Mouse (Mus musculus) heart, embryonic 15.5 days (tissue): ENCODE measurements around the gene Faap100. TPM values are rescaled to one million over a fixed set of nuclear protein-coding genes. Genes with fewer than 3 reads are reported as not detected.

ENCODE experiments used
- ATAC-seq: fragments of 200-750 bp; cut with Nextera tagmentation; replicated peaks from 2 replicates; pipeline ENCODE4 v1.8.0; 2017; ENCODE audit warnings: low read depth, moderate TSS enrichment; ENCODE audit not compliant: insufficient number of reproducible peaks, insufficient read depth, low FRiP score
- H3K27ac ChIP-seq: fragments of 300-500 bp; sonication (generic); 2 replicates; pipeline ENCODE4 v1.5.1; 2015; ENCODE audit warnings: mild to moderate bottlenecking, inconsistent platforms
- H3K27me3 ChIP-seq: fragments of 300-500 bp; sonication (generic); 2 replicates; pipeline ENCODE4 v1.6.1; 2015; ENCODE audit warnings: inconsistent platforms
- H3K36me3 ChIP-seq: fragments of 300-500 bp; sonication (generic); 2 replicates; pipeline ENCODE4 v1.6.1; 2015; ENCODE audit warnings: mild to moderate bottlenecking, inconsistent platforms
- H3K4me1 ChIP-seq: fragments of 300-500 bp; sonication (generic); replicated peaks from 2 replicates; pipeline ENCODE4 v1.6.1; 2015; ENCODE audit warnings: inconsistent platforms
- H3K4me2 ChIP-seq: fragments of 300-500 bp; sonication (generic); 2 replicates; pipeline ENCODE4 v1.6.1; 2015; ENCODE audit warnings: inconsistent platforms, mild to moderate bottlenecking, moderate library complexity
- H3K4me3 ChIP-seq: fragments of 300-500 bp; sonication (generic); 2 replicates; pipeline ENCODE4 v1.5.1; 2015; ENCODE audit warnings: mild to moderate bottlenecking, inconsistent platforms
- H3K9ac ChIP-seq: fragments of 300-500 bp; sonication (generic); 2 replicates; pipeline ENCODE4 v1.6.1; 2015; ENCODE audit warnings: mild to moderate bottlenecking, inconsistent platforms
- H3K9me3 ChIP-seq: fragments of 300-500 bp; sonication (generic); replicated peaks from 2 replicates; pipeline ENCODE4 v1.6.1; 2016; ENCODE audit warnings: inconsistent platforms
- WGBS: fragments of 180-500 bp; shearing (Covaris S2); methylation state at CpG from one replicate; pipeline ENCODE4 v1.1.7; 2015; ENCODE audit warnings: mixed read lengths; 5-methylcytosine and 5-hydroxymethylcytosine counted together
- polyA plus RNA-seq: library from polyadenylated mRNA; unstranded; fragments of >200 nt; fragmentation: Nextera tagmentation; extraction: Ambion mirVana; gene quantifications from 2 replicates; pipeline ENCODE4 v1.2.1, GENCODE M21; 2015

Gene Faap100
- polyA plus RNA-seq, 1 experiment from 2014 or later, result 27.0 TPM

DNA sequence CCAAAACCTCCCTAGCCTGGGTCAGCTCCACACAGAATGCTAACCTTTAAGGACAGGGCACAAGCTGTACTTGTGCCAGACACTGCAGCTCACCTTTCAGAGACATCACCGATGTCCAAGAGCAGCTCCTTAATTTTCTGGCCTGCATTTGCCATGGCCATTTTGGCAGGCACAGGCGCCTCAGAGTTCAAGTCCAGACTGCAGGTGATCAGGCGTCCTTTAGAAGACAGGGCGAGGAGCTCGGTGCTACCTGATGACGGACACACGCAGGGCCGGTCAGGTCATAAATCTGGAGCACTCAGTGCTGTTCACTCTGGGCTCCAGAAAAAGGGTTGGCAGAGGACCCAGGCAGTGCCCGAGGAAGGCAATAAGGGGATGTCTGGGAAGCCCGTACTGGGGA is 3.2 kb downstream of the Faap100 start:
- Histone ChIP-seq H3K9ac (no peak overlapping the region), H3K9me3 (no peaks in the 10 kb centered on the region), H3K4me2 (no peak overlapping the region), H3K4me1 (peaks cover 49% of the 10 kb centered on the region), H3K4me3 (no peak overlapping the region), H3K36me3 (peaks cover 54% of the 10 kb centered on the region), H3K27ac (no peak overlapping the region), H3K27me3 (no peaks in the 10 kb centered on the region)
- no peak for ATAC-seq
- WGBS, result 93% methylated on average over 10 of the region's 10 CpGs

DNA sequence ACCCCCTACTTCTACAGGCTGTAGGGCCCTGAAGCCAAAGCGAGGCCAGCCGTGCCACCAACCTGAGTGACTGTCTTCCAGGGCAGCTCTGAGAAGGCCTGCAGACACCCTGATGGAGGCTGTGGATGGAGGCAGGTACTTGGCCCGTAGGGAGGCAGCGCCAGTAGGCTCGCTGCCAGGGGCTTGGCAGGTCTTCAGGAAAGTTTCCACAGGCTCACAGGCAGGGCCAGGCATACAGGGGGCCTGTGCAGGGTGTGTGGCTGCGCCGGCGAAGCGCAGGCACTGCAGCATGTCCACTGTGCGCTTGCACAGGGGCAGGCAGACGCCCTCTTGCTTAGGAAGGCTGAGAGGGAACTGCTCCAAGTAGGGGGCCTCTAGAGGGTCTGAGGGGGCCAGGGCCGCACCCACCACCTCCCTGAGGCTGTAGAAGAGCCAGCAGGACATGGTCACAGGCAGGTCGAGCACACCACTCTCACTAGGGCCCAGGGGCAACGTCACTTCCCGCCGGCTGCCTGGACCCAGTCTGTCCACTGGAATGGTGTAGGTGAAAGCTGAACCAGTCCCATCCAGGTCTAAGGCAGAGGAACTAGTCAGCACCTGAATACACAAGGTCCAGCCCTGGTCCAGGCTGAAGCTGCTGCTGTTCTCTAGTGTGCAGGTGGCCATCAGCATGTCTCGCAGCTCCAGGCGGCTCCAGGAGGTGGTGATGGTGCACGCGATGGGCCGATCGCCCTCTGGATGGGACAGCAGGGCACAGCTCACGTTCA is 4.6 kb downstream of the Faap100 start:
- peak; percentile 63 for ATAC-seq

DNA sequence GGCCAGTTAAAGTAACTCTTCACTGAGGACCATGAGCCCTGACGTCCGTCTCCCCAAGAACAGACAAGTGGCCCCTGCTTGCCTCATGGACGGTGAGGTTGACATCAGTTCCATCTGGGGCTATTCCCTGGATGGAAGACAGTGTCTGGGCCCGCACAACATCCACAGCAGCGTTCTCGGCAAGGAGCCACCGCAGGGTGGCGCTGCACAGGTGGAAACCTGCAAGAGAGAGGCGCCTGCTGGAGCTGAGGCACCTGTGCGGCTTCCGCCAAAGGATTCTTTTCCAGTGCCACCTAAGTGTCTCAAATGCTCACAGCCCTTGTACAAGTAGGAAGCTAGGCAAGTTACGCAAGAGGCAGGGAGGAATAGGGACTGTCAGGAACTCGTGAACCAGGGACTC is 5.5 kb downstream of the Faap100 start:
- WGBS, result 62% methylated on average over 13 of the region's 13 CpGs

More for the DNA sequence above, 4.6 kb downstream of the Faap100 start:
- Histone ChIP-seq H3K36me3 (peaks cover 60% of the 10 kb centered on the region), H3K9me3 (no peaks in the 10 kb centered on the region), H3K27me3 (no peaks in the 10 kb centered on the region), H3K4me3 (no peak overlapping the region), H3K4me2 (no peak overlapping the region), H3K27ac (peak overlapping the region; percentile 83), H3K4me1 (peaks cover 43% of the 10 kb centered on the region), H3K9ac (peak overlapping the region; percentile 5)
- 62% methylated on average over 23 of the region's 23 CpGs for WGBS

DNA sequence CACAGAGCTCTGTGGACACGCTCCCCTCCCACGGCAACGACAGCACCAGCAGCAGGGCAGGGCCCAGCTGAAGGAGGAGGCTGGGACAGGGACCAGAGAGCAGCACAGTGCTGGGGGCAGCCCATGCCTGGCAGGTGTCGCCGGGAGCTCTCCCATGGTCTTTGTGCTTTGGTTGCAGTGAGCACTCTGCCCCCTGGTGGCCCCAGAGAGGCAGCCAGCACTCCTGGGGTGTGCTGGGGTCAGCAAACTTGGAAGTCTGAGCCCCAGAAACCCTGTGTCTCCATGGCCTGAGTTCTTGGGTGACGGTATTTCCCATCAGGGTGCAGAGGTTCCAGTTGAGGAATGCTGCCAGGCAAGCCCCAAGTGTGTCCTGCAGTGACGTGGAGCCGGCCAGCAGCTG is 8.9 kb downstream of the Faap100 start:
- no peak overlapping the region for H3K9ac ChIP-seq
- H3K36me3 ChIP-seq, result peaks cover 40% of the 10 kb centered on the region
- no peaks in the 10 kb centered on the region for H3K9me3 ChIP-seq
- H3K4me2 ChIP-seq, result no peak overlapping the region
- no peak overlapping the region for H3K27ac ChIP-seq
- no peaks in the 10 kb centered on the region for H3K27me3 ChIP-seq
- 31% methylated on average over 8 of the region's 8 CpGs for WGBS
- H3K4me1 ChIP-seq, result peaks cover 33% of the 10 kb centered on the region
- ATAC-seq, result peak; percentile 44; the same call in 1 of the 2 replicates
- no peak overlapping the region for H3K4me3 ChIP-seq

More for the DNA sequence above, 5.5 kb downstream of the Faap100 start:
- peaks cover 38% of the 10 kb centered on the region for H3K4me1 ChIP-seq
- no peak overlapping the region for H3K9ac ChIP-seq
- no peaks in the 10 kb centered on the region for H3K9me3 ChIP-seq
- H3K27me3 ChIP-seq, result no peaks in the 10 kb centered on the region
- H3K27ac ChIP-seq, result peak overlapping the region; percentile 83; the same call in 1 of the 2 replicates
- no peak for ATAC-seq
- no peak overlapping the region for H3K4me2 ChIP-seq
- H3K4me3 ChIP-seq, result no peak overlapping the region
- H3K36me3 ChIP-seq, result peaks cover 64% of the 10 kb centered on the region

DNA sequence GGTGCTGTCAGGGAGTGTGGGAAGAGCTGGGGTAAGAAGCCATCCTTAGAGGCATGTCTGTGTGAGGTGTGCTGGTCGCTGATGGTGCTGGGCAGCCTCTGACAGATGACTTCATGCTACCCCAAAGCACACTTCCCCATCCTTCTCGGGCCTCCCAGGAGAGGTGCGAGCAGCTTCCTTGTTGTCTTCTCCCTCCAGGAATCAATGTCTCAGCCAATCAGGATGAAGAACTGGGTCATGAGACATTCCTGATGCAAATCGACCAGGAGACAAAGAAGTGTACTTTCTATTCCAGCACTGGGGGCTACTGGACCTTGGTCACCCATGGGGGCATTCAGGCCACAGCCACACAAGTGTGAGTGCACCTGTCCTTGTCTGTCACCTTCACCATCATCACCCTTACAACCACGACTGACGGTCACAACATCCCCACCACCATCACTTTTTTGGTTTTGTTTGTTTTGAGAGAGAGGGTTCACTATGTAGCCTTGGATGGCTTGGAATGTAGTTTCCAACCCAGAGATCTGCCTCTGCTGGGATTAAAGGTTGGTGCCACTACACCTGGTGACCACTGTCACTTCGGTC is 12.0 kb downstream of the Faap100 start:
- Histone ChIP-seq H3K4me2 (no peak overlapping the region), H3K27ac (no peak overlapping the region), H3K9me3 (no peaks in the 10 kb centered on the region), H3K9ac (no peak overlapping the region), H3K4me1 (peaks cover 17% of the 10 kb centered on the region), H3K27me3 (no peaks in the 10 kb centered on the region), H3K4me3 (no peak overlapping the region), H3K36me3 (peaks cover 14% of the 10 kb centered on the region; the same call in 1 of the 2 replicates)
- ATAC-seq, result no peak
- 36% methylated on average over 7 of the region's 7 CpGs for WGBS

DNA sequence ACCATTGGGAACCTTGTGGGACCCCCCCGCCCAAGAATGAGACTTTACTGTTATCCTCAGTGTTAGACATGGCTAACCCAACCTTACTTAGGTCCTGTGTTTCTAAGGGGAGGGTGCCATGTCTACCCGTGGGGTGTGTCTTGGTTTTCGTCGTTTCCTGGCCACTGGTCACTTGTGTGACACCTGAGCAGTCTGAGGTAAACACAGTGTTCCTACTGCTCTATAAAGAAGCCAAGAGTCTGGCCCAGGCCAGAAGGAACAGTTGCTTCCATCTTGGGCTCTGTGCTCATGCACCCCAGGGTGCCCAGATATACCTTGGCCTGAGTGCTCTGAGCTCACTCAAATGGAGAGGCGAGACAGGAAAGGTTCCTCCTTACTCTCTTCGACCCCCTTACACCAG is 15.7 kb downstream of the Faap100 start:
- no peak overlapping the region for H3K4me2 ChIP-seq
- no peak overlapping the region for H3K9ac ChIP-seq
- ATAC-seq, result no peak
- H3K27me3 ChIP-seq, result no peaks in the 10 kb centered on the region
- no peaks in the 10 kb centered on the region for H3K36me3 ChIP-seq
- 91% methylated on average over 6 of the region's 6 CpGs for WGBS
- no peak overlapping the region for H3K27ac ChIP-seq
- peaks cover 38% of the 10 kb centered on the region for H3K4me1 ChIP-seq
- H3K9me3 ChIP-seq, result no peaks in the 10 kb centered on the region
- no peak overlapping the region for H3K4me3 ChIP-seq

DNA sequence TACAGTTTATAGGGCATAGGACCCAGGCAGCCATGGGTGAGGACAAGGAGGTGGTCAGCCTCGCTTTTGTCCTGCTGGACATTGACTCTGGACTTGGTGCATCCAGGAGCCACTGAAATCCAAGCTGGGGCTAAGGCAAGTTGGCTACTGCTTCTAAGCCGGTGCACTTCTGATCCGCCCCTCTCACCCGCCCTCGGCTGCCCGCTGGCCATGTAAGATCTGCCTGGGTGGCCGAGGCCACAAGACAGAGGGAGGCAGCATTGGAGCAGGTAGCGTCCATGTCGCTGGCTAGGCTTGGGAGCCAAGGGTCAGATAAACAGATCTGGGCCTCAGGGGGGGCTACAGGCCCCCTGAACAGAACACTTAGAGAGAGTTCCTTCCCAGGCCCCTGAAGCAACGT is 17.3 kb downstream of the Faap100 start, which contains the start of gene Fscn2:
Gene Fscn2 (plus strand): TSS at position 240 of the 400 bp plus-strand sequence.
- Histone ChIP-seq H3K4me2 (no peak within 1 kb of the TSS), H3K4me1 (peaks cover 39% of the 10 kb centered on the region), H3K9me3 (no peaks in the 10 kb centered on the region), H3K36me3 (no peaks in the 10 kb centered on the region), H3K4me3 (no peak within 1 kb of the TSS), H3K27ac (no peak within 1 kb of the TSS), H3K27me3 (no peaks in the 10 kb centered on the region), H3K9ac (no peak within 1 kb of the TSS)
- no peak for ATAC-seq
- 81% methylated on average over 10 of the region's 10 CpGs for WGBS

DNA sequence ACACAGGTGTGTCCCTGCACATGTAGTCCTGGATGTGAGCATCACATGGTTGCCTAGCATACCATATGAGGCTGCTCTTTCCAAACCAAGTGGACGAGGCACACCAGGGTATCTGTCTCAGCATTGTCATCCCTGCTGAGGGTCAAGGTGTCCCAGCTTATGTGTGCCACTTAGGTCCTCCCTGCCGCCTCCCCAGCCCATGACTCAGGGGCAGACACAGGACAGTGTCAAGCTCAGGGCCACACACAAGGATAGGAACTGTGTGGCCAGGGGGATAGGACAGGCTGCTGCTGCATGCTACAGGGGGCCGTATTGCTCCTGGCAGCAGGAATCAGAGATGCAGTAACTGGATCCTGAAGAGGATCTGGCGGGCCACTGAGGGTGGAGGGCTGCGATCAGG is 17.8 kb downstream of the Faap100 start:
- ATAC-seq, result no peak
- Histone ChIP-seq H3K27me3 (no peaks in the 10 kb centered on the region), H3K9me3 (no peaks in the 10 kb centered on the region), H3K9ac (no peak overlapping the region), H3K4me1 (peaks cover 36% of the 10 kb centered on the region), H3K27ac (no peak overlapping the region), H3K36me3 (no peaks in the 10 kb centered on the region), H3K4me2 (no peak overlapping the region), H3K4me3 (no peak overlapping the region)
- 85% methylated on average over 5 of the region's 5 CpGs for WGBS

DNA sequence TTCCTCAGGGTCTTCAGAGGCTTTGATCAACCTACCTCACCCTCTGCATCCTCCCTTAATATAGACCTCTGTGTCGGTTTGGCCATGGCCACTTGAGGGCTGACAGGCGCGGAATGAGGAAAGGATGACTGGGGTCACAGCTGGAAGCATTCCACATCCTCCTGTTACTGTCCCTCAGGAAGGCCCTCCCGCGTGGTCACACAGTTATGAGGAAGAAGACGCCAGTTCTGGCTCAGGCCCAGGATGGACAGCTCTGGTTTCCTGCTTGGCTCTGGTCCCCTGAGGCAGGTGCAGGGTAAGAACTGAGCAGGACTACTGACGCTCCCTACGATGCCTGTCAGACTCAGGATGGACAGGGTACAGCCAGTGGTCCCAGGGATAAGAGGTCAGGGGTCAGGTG is 18.5 kb downstream of the Faap100 start:
- Histone ChIP-seq H3K9ac (0 out of 2 replicates have a peak overlapping the region, but pooled peaks have one; percentile 11), H3K4me3 (no peak overlapping the region), H3K36me3 (no peaks in the 10 kb centered on the region), H3K27me3 (no peaks in the 10 kb centered on the region), H3K4me2 (no peak overlapping the region), H3K9me3 (no peaks in the 10 kb centered on the region), H3K4me1 (peaks cover 43% of the 10 kb centered on the region), H3K27ac (no peak overlapping the region)
- 35% methylated on average over 8 of the region's 8 CpGs for WGBS
- no peak for ATAC-seq

DNA sequence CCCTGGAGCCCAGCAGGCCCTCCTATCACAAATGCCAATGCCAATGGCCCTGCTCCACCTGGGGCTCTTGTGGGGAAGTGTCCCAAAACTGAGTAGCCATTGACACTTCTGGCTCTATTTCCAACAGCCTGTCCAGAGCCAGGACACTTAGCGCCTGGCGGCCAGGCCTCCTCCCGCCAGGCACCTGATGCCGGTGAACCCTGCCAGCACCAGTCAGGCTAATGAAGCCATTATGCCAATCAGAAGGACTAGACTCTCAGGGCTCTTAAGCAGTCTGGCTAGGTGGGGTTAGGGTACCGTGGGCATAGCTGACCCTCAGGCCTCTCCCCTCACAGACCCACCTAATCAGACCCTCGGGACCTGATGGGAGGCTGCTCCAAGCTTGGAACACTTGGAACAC is 19.2 kb downstream of the Faap100 start:
- Histone ChIP-seq H3K36me3 (no peaks in the 10 kb centered on the region), H3K27me3 (no peaks in the 10 kb centered on the region), H3K9ac (no peak overlapping the region), H3K4me2 (no peak overlapping the region), H3K9me3 (no peaks in the 10 kb centered on the region), H3K4me3 (no peak overlapping the region), H3K27ac (no peak overlapping the region), H3K4me1 (peaks cover 49% of the 10 kb centered on the region)
- ATAC-seq, result no peak
- WGBS, result 67% methylated on average over 6 of the region's 6 CpGs

DNA sequence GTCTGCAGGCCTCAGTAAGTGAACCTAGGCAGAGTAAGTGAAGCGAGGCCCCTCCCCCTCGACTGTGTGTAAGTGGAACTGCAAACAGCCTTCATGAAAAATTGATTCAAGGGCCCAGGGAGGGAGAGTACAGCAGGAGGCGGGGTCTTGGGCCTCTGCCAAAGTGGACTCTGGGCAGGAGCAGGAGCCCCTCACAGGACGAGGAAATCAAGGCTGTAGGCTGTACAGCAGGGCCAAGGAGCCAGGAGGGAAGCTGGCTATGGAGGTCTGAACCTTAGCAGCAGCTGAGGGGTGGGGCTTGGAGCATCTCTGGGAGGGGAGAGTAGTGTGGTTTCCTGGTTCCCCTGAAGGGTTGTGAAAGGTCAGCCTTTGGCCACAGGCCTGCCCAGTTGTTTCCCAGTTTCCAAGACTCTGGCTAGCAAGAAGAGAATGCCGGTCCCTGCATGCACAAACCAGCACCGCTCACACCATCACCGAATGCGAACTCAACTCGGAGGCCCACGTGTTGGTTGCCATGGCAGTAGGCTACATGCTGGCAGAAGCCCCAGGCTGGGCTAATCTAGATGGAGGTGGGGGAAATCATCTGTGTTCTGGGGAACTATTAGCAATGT is 20.7 kb downstream of the Faap100 start:
- Histone ChIP-seq H3K36me3 (no peaks in the 10 kb centered on the region), H3K4me2 (0 out of 2 replicates have a peak overlapping the region, but pooled peaks have one; percentile 19), H3K27ac (peak overlapping the region; percentile 50), H3K4me3 (no peak overlapping the region), H3K4me1 (peaks cover 63% of the 10 kb centered on the region), H3K9ac (no peak overlapping the region), H3K9me3 (no peaks in the 10 kb centered on the region), H3K27me3 (no peaks in the 10 kb centered on the region)
- ATAC-seq, result peak; percentile 58
- WGBS, result 19% methylated on average over 10 of the region's 10 CpGs
